Mouse (Mus musculus): Measurements from ENCODE around the gene Golga1.

The Golga1 gene

DNA sequence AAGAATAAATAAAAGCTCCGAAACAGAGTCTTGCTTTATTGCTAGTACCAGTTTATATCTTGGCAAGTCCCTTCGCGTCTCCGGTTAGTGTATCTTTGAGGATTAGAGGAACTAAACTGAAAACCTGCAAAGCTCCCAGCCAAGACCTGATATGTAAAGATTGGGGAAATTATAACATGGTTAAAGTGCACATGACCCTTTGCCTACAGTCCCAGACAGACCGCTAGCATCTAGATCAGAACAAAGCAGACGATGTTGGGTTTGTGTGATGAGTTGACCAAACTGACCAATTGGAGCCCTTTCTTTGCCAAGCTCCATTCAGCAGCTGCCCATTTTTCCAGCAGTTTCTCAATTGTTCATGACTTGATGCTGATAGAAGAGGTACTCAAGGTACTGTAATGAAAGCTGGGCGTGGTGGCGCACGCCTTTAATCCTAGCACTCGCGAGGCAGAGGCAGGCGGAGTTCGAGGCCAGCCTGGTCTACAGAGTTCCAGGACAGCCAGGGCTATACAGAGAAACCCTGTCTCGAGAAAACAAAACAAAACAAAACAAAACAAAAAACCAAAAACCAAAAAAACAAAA, 59.1 kb downstream of the Golga1 start:
- DNase-seq (ENCODE audit: low spot score) = no peak

- peak; percentile 66 for DNase-seq (ENCODE audit: low spot score)
These were observed 59.7 kb downstream of the Golga1 start, which contains the start of gene Rpl35 for GRCm38 (mm10) chr2:39005574-39006079. Rpl35 (minus strand) TSS chr2:39005624.

GRCm38 (mm10) chr2:39004880-39005435, 60.4 kb downstream of the Golga1 start, which contains the start of gene Arpc5l:
Arpc5l (plus strand) TSS chr2:39005348.
- peak; percentile 93 for DNase-seq (ENCODE audit: low spot score)

DNA sequence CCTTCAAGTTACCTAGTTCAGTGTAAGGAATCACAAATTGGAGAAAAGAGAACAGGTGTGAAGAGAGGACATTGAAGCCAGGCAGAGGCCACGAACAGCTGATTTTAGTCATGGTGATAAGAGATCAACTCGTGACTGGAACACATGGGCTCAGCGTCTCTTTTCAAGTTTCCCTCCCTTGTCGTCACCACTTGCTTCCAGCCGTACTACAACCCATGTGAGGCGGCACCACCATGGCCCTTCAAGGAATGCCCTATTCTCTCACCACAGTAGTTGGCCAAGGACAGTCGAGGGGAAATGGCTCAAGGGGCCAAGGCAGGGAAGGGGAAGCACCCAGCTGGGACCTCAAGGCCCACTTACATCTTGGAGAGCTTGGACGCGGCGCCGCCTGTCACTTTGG, 61.0 kb downstream of the Golga1 start:
- DNase-seq (ENCODE audit: low spot score) = no peak

DNA sequence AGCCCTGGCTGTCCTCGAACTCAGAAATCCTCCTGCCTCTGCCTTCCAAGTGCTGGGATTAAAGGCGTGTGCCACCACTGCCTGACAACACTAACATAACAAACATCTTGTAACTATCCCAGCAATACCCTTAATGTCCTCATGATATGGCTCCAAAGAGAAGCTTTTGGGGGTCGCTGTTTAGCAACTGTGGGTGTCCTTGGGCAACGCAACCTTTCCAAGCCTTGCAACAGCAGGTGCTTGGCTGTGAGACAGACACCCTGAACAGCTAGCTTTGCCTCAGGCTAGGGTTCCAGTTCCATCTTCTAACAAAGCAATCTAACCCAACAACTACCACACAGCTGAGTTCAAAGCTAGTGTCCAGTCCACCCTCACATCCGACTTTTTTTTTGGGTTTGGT, 61.8 kb downstream of the Golga1 start:
- DNase-seq (ENCODE audit: low spot score) = no peak

DNA sequence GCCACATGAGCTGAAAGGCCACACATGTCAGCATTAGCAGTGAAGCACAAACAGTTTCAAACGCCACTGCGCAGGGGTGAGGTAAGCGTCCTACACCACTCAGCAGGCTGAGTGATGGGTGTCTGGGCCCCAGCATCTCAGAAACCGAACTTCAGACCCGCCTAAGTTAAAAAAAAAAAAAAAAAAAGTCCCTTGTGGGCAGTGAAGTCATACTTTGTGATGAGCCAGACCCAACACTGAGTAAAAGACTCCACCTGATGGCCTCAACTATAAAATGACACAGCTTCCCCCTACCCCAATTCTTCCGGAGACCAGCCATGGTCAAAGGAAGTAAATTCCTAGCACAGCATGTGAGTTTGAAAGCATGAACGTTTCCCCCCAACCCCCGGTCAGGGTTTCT, 62.2 kb downstream of the Golga1 start:
- DNase-seq (ENCODE audit: low spot score) = no peak

GRCm38 (mm10) chr2:39001866-39002265, 63.5 kb downstream of the Golga1 start:
- no peak for DNase-seq (ENCODE audit: low spot score)

DNA sequence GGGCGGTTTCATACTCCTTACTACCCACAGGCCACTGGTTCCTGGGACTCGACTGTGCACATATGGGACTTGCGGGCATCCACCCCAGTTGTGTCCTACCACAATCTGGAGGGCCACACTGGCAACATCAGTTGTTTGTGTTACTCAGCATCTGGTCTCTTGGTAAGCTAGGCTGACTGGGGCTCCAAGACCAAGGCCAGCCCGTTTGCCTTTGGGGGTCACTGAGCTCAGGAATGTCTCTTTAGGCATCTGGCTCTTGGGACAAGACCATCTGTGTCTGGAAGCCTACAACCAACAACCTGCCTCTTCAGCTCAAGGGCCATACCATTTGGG, 64.8 kb downstream of the Golga1 start:
- no peak for DNase-seq (ENCODE audit: low spot score)

DNA sequence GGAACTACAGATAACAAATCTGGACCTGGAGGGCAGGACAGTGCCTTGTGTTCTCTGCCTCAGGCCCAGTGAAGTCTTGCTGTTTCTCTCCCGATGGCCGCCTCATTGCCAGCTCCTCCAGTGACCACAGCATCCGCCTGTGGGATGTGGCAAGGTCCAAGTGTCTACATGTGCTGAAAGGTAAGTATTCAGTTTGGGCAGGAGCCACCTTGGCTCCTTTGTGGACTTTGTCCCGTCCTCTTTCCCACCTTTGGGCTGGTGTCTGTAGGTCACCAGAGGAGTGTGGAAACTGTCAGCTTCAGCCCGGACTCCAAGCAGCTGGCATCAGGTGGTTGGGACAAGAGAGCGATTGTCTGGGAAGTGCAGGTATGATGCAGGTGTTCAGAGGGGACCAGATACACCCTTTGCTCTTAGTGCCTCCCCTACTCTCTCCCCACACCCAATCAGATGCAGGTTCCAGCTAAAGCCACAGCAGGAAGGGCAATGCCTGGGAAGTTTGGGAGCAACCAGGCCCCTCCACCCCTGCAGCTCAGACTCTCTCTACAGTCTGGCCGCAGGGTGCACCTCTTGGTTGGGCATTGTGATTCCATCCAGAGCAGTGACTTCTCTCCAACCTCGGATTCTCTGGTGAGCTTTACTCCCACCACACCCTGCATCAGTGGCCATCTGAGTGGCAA, 65.3 kb downstream of the Golga1 start:
- DNase-seq (ENCODE audit: low spot score) = no peak

GRCm38 (mm10) chr2:38999381-38999780, 66.0 kb downstream of the Golga1 start:
- DNase-seq (ENCODE audit: low spot score) = no peak

DNA sequence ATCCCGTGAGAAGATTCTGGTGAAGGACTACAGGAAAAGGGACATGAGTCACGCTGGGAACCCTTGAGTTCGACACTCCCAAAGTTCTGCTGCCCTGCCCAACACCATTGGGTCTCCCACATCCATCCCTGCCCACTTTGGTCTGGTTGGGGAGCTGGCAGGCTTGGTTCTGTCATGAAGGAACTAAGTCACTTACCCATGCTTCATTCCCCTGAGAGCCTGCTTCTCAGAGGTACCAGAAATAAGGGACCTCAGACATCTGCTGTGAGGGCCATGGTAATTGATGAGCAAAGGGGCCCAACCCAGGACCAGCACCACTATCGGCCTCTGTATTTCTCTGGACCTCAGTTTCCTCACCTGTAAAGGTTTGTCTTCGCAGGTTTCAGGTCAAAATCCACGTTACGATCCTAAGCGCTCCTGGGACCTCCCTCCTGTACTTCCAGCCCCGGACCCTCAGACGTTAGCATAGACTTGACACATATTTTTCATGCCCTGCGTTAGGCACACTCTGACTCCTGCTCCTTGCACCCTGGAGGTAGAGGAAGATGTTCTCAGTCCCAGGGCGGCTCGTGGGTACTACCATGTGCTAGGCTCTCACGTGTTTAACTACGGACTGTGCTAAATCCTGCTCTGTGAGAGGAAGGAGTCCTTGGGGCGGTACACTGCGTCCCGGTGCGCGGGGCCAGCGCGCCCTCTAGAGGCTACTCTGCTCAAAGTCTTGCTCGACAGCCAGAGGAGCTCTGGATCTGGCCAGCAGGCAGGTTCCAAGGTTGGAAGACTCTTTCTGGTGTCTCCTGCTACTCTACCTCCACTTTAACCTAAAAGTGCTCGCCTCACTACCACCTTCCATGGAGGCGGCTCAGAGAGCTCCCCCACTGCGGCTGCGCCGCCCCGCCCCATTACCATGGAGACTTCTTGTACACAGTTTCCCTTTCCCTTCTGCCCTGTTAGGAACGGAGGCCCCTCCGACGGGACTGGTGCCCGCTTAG, 67.7 kb downstream of the Golga1 start, which contains the start of gene Wdr38:
Gene Wdr38, plus strand, starts transcription at position 91 of the 989 bp plus-strand sequence.
- peak; percentile 86 for DNase-seq (ENCODE audit: low spot score)

- DNase-seq (ENCODE audit: low spot score) = no peak
These were observed 72.9 kb downstream of the Golga1 start for GRCm38 (mm10) chr2:38992452-38992851.

DNA sequence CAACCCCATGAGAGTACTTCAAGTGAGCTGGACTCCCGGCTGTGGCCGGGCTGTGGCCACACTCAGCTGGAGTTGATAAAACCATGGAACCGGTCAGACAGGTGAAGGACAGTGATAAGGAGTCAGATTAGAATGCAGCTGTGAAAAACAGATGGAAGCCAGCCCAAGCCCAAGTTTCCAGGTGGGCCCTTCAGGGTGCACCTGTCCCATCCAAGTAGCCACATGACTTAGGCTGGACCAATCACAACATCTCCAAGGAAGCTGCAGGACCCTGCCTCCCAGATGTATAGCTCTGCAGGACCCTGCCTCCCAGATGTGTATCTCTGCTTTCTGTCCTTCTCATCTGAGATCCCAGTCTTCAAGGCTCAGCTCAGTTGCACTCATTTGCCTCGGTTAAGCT, 73.3 kb downstream of the Golga1 start:
- DNase-seq (ENCODE audit: low spot score) = no peak

- DNase-seq (ENCODE audit: low spot score) = no peak
These were observed 76.4 kb downstream of the Golga1 start for GRCm38 (mm10) chr2:38988929-38989328.

DNA sequence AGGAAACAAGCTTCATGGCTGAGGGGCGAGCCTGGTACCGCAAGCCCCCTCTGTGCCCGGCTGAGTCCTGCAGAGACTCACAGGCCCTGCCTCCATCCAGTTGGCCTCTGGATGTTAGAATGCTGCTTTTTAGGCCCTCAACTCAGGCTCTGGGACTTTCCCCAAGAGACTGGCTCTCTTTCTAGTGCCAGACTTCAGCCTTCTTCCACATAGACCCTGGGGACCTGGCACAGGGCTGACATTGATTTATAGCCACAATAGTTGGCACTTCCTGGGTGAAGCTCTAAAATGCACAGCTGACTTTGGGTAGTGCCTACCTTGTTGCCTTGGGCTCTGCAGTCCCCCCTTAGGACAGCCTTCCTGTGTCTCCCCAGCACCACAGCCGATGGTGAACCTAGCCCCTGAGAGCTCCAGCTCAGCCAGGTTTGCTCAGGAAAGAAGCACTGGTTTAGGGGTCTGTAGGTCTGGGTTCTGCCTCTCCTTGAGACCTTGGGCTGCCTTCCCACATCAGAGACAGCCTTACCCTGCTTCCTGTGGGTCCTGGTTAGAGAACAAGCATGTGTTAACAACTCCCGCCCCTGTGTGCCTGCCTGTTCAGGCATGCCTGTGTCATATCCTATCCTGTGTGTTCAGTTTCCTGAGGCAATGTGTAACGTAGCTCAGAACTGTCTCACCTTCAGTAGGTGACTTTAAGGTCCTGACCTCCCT, 77.4 kb downstream of the Golga1 start:
- DNase-seq (ENCODE audit: low spot score) = peak; percentile 76

DNA sequence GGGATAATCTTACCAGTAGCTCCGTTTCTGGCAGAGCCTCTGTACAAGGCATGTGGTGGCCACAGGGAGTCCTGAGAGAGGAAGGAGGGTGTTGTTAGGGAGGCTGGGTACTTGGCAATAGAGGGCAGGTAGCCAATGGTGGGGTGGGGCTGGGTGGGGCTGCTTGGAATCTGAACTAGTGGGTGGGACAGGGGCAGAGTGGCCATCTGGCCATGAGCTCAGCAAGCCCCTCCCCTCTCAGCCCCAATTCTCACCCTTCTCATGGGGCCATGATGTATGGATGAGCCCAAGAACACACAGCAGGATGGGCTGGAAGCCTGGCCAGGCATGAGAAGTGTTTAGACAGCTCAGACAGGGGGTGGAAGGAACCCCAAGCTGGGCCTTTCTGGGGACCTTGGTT, 78.0 kb downstream of the Golga1 start:
- DNase-seq (ENCODE audit: low spot score) = no peak

DNA sequence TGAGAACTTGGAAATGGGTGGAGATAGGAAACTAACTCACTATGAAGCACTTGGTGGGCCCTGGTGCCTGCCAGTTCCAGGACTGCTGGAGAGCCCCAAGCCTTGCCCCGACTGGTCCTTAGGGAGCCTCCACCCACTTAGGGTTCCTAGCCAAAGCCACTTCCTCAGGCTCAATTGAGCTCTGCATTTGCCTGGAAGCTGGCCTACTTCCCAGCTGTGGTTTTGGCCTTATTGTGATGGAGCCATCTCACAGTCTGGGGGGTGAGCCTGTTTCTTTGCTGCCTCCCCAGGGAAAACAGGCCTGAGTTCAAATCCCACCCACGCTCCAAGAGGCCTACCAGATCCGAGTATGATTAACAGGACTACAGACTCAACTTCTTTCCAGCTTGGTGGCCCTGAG, 78.8 kb downstream of the Golga1 start:
- no peak for DNase-seq (ENCODE audit: low spot score)

DNA sequence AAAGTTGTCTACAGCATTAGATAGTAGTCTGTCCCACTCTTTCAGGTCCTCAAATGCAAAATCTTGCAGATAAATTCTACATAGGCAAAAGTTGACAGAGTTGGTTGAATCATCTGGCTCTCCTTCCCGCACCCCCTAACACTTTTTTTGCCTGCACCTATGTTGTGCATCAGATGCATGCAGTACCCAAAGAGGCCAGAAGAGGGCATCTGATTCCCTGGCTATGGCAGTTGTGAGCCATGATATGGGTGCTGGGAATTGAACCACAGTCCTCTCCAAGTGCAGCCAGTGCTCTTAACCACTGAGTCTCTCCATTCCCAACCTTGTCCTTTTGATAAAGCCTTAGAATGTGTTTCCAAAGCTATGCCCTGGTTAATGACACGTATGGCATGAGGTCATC, 81.9 kb downstream of the Golga1 start:
- DNase-seq (ENCODE audit: low spot score) = no peak

- DNase-seq (ENCODE audit: low spot score) = no peak
These were observed 87.5 kb downstream of the Golga1 start for GRCm38 (mm10) chr2:38977837-38978236.

- DNase-seq (ENCODE audit: low spot score) = no peak
These were observed 89.2 kb downstream of the Golga1 start for GRCm38 (mm10) chr2:38975941-38976805.

GRCm38 (mm10) chr2:38975181-38975580, 90.2 kb downstream of the Golga1 start:
- DNase-seq (ENCODE audit: low spot score) = no peak

All from urinary bladder, postnatal 14 days (tissue).